Mouse (Mus musculus): ENCODE results near the gene Nxn.

The Nxn gene

GRCm38 (mm10) chr11:76328522-76329290, 70.2 kb downstream of the Nxn start:
- DNase-seq (ENCODE audit: low spot score) = no peak

DNA sequence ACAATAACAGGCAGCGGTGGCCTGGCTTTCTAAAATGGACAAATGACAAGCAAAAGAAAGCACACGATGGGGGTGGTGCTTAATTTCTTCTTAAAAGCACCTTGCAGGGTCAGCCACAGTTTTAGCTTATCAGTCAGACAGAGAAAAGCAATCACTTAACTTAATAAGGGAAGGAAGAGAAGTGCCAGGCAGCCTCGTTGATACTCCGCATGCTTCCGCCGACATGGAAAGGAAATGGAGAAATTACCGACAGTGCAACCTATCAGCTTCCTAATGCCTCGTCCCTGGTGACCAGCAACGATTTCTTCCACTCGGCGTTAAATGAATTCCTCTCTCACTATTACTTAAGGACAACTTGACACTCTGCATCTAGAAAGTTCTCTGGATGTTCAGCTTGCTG, 70.9 kb downstream of the Nxn start:
- DNase-seq (ENCODE audit: low spot score) = no peak

- DNase-seq (ENCODE audit: low spot score) = no peak
Observed at GRCm38 (mm10) chr11:76326672-76327071, 72.3 kb downstream of the Nxn start.

GRCm38 (mm10) chr11:76326051-76326450, 72.9 kb downstream of the Nxn start:
- no peak for DNase-seq (ENCODE audit: low spot score)

- DNase-seq (ENCODE audit: low spot score) = no peak
Observed at GRCm38 (mm10) chr11:76324801-76325200, 74.1 kb downstream of the Nxn start.

DNA sequence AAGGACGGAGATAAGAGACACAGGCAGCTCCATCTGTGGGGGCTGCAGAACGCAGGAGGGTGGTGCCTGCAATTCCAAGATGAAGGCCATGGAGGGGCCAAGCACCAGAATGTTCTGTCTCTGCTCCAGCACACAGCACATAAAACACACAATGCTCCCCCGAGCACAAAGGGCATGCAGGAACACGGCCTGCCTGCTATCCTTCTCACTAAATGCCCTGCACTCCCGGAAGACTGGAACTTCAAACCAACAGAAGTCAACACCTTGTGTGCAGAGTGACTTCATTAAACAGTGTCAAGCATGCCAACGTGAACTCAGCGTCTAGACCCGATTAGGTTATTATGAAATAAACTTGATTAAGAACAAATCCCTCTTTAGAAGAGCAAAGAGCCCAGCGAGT, 74.7 kb downstream of the Nxn start:
- DNase-seq (ENCODE audit: low spot score) = no peak

GRCm38 (mm10) chr11:76322939-76323338, 76.0 kb downstream of the Nxn start:
- DNase-seq (ENCODE audit: low spot score) = no peak

- no peak for DNase-seq (ENCODE audit: low spot score)
Observed at GRCm38 (mm10) chr11:76322081-76322480, 76.9 kb downstream of the Nxn start.

- no peak for DNase-seq (ENCODE audit: low spot score)
Observed at GRCm38 (mm10) chr11:76320475-76320874, 78.5 kb downstream of the Nxn start.

DNA sequence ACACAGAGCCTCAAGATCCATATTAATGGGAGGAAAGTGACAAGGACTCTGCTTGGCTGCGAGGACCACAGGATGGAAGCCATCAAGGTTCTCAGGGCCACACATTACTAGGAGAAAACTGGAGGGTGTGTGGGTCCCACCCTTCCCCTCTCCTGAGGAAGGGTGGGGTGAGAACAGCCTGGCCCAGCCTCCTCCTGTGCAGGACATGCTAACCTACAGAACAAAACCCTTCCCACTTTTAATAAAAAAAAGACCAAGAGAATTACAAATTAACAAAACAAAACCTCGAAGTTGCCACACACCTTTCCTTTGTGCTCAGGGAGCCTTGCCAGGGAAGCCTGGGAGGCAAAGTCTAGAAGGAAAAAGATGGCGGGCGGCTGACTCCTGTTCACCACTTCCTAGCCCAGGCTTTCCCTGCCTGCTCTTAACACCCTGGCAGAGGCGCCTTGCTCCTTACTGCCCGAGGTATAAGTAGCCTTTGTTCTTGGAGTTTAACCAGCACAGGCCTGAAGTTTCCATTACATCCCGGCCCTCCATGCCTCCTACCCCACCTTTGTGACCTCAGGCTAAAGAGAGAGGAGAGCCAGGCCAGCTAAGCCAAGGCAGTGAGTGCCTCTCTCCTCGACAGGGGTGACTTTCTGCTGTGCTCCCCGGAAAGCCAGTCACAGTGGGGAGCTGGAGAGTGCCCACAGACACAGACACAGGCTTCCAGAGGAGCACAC, 79.1 kb downstream of the Nxn start:
- DNase-seq (ENCODE audit: low spot score) = no peak

DNA sequence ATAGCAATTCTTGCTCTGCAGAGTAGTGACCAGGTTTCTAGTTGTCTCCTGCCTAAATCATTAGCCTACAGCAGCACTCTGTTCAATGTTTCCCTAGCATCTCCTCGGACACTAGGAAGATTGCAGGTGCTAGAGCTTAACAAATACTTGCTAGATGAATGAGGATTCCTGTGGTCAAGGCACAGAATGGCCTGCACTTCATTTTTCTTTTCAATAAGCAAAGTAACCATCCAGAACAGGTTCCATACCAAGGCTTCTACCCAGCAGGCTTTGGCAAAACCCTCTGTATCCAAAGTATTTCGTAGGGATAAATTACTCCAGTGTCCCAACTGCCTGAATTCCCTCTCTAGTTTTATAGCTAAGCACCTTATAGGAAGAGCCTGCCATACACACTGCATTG, 81.0 kb downstream of the Nxn start:
- DNase-seq (ENCODE audit: low spot score) = no peak

DNA sequence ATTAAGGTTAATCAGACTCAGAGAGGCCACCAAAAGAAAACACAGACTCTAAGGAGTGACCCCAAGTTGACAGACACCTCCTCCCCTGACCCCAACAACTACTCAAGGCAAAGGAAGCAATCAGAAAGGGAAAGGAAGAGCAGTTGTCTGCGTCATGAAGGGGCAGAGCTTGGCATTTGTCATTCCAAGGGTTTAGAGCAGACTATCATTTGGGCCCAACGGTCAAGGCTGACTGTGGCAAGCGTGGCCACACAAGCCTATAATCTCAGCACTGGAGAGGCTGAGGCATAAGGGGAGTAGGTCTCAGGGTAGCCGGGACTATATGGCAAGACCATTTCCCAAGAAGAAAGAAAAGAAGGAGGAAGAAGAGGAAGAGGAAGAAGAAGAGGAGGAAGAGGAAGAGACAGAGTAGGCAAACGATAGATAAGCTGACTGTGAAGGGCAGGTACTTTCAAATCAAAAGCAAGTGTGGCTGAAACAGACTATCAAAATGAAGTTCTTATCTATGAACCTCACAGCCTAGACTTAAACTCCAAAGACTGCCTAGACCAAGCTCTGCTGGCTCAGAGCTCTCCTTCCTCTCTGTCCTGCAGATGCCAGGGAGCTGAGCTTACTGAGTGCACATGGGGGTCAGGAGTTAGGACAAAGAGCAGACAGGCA, 83.0 kb downstream of the Nxn start:
- DNase-seq (ENCODE audit: low spot score) = no peak

GRCm38 (mm10) chr11:76314741-76315140, 84.2 kb downstream of the Nxn start:
- DNase-seq (ENCODE audit: low spot score) = no peak

DNA sequence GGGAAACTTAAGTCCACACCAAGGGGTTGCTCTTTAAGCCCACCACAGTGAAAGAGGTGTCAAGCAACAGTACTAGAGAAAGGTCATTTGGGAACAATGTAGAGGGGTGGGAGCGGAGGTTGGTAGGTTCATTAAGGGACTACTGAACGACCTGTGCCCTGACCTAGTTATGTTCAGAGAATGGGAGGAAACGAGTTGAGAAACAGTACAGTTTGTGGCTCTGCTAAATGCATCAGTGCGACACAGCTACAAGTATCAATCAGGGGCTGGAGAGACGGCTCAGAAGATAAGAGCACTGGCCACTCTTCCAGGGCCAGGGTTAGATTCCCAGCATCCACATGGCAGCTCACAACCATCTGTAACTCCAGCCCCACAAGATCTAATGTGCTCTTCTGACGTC, 84.8 kb downstream of the Nxn start:
- no peak for DNase-seq (ENCODE audit: low spot score)

DNA sequence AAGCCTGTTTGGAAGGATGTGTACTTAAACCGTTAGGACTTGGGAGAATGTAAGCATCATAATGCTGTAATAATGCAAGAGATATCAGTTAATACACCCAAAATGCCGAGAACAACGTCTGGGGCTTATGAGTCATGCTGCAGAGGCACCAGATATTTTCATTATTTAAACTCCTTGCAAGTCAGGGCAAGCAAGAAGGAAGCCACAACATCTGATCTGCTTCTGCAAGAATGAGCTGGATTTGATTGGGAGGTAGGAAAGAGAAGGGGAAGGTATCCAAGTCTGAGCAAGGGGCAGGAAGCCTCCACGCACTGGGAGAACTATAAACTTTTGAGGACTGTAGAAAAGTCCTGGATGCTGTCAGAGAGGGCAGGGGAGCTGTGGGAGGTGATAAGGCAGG, 86.1 kb downstream of the Nxn start:
- no peak for DNase-seq (ENCODE audit: low spot score)

DNA sequence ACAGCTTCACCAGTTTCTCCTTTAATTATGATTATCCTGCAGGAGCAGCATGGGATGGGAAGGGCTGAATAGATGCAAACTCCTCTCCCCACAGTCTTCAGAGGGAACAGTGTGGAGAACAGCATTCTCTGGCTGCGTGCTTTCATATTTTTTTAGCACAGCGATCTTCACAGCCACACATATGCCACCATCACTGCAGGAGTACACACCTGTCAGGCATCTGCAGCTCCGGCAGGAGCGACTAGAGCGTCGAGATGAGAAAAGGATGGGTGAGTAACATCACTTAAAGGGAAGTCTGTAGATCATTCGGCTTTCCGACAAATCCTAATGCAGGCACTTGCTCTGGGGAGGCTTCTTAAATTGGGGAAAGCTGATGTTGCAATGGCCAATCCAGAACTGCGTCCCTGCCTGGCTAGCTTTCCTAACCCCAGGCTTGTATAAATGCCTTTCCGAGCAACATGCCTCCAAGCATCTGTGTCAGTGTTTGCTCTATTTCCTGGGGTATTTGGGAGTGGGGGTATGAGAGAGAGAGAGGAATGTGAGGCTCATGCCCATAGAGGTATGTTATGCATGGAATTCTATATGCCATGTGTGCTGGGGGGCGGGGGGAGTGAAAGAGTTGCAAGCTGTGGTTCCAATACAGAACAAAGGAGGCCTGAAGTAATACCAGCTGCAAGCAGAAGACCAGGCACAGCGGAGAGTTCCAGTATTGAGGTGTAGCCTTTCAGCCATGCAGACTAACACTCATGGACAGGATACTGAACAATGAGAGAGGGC, 87.5 kb downstream of the Nxn start:
- no peak for DNase-seq (ENCODE audit: low spot score)

DNA sequence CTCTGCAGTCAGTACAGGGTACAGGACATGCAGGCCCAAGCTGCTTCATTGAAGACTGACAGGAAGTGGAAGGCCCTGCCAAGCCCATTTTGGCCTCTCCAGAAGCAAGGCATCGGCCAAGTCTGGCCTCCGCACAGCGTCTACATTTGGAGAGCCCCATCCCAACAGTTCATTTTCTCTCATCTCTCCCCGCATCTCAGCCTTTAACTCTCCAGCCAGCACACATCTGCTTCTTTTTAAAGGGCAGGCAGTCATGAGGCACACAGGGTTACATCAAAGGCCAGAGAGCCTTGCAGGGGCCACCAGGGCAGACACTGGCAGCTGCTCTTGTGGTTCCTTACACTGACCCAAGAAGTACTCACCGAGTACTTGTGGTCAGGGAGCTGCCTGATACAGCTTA, 89.1 kb downstream of the Nxn start:
- DNase-seq (ENCODE audit: low spot score) = no peak

DNA sequence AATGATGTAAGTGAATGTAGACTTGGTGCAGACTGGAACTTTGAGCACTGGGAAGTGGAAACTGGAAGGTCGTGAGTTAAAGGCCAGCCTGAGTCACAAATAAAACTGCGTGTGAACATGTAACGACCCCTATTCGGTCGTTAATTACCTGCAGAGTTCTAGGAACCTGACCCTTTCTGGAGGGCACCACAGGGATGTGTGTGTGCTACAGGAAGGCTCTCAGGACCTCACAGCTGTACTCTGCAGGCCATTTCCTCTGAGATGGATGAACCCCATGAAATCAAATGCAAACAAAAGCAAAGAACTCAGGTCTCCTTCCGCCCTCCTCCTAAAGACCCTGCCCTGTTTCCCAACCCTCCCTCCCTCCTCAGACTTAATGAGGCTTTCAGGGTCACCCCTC, 89.9 kb downstream of the Nxn start:
- no peak for DNase-seq (ENCODE audit: low spot score)

- no peak for DNase-seq (ENCODE audit: low spot score)
Observed at GRCm38 (mm10) chr11:76306769-76307168, 92.2 kb downstream of the Nxn start.

DNA sequence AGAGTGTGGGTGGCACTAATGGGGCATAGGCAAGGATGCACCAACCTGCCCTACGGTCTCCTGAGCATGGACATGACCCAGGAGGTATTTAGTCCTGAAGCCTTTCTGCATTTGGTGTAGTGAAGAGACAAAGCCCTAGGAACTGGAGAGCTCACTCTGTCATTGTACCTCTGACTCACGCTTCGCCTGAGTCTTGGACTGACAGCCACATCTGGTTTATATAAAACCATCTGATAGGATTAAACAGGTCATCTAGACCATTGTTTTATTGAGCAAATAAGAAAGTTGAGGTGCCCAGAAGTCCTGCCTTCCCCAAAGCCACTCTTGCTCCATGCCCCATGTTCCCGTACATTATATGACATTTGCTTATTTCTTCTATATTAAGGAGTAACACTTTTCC, 93.4 kb downstream of the Nxn start:
- DNase-seq (ENCODE audit: low spot score) = no peak

DNA sequence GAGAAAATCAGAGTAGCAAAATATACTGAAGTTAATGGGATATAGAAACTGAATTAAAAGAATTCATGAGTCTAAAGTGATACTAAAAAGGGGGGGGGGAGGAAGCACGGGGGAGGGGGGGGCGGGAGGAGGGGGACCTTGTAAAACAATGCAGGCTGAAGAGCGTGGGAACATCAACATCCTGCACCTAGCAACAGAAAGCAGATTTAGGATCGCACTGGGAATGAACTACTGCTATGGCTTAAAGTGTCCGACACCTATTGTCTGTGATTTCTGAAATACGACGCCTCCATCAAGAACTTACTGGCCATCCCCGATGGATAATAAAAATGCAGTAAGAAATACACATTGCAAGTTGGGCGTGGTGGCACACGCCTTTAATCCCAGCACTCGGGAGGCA, 95.6 kb downstream of the Nxn start:
- DNase-seq (ENCODE audit: low spot score) = no peak

GRCm38 (mm10) chr11:76300862-76301261, 98.1 kb downstream of the Nxn start:
- DNase-seq (ENCODE audit: low spot score) = no peak
